Mouse (Mus musculus) C2C12 (cell line): Measurements from ENCODE around the gene Pard6b. TPM values are rescaled to one million over a fixed set of nuclear protein-coding genes. Genes with fewer than 3 reads are reported as not detected.
"Not testable (repeated sequence)": the region's sequence is repeated elsewhere in the genome, so short reads cannot be mapped to it uniquely, and the experiment has no call there.

Experiments
- H3K27me3 ChIP-seq: one replicate; pipeline ENCODE4 v1.6.1; 2011; ENCODE audit not compliant: control insufficient read depth, insufficient read depth, insufficient read length
- H3K36me3 ChIP-seq: one replicate; pipeline ENCODE4 v1.6.1; 2011; ENCODE audit not compliant: control insufficient read depth, insufficient read depth
- H3K4me3 ChIP-seq: one replicate; pipeline ENCODE4 v1.5.1; 2011; ENCODE audit warnings: mild to moderate bottlenecking, control low read depth; ENCODE audit not compliant: poor library complexity, insufficient read depth, severe bottlenecking
- H3K79me2 ChIP-seq: one replicate; pipeline ENCODE4 v1.6.1; 2011; ENCODE audit not compliant: control insufficient read depth, insufficient read depth
- H3K79me3 ChIP-seq: one replicate; pipeline ENCODE4 v1.6.1; 2011; ENCODE audit warnings: low read depth, control low read depth
- H3ac ChIP-seq: one replicate; pipeline ENCODE3; 2011; ENCODE audit warnings: low read depth; ENCODE audit not compliant: control insufficient read depth, insufficient read length
- CEBPB ChIP-seq: IDR thresholded peaks from one replicate; pipeline ENCODE4 v1.6.1; 2011; ENCODE audit warnings: low read depth, mild to moderate bottlenecking, control low read depth, moderate library complexity
- CTCF ChIP-seq: IDR thresholded peaks from one replicate; pipeline ENCODE4 v1.5.1; 2011; ENCODE audit not compliant: control insufficient read depth, insufficient read depth, insufficient read length
- FOSL1 ChIP-seq: IDR thresholded peaks from one replicate; pipeline ENCODE4 v1.8.0; 2011; ENCODE audit warnings: mild to moderate bottlenecking, low read length; ENCODE audit not compliant: poor library complexity, insufficient read depth, severe bottlenecking
- MAX ChIP-seq: IDR thresholded peaks from one replicate; pipeline ENCODE4 v1.6.1; 2011; ENCODE audit warnings: mild to moderate bottlenecking, control low read depth
- MYOD1 ChIP-seq: IDR thresholded peaks from one replicate; pipeline ENCODE4 v1.6.1; 2011; ENCODE audit warnings: low read depth; ENCODE audit not compliant: control insufficient read depth, insufficient read length
- MYOG ChIP-seq: IDR thresholded peaks from one replicate; pipeline ENCODE4 v1.6.1; 2011; ENCODE audit not compliant: control insufficient read depth, insufficient read length; ENCODE audit errors: extremely low read depth
- USF1 ChIP-seq: IDR thresholded peaks from one replicate; pipeline ENCODE4 v1.6.1; 2011; ENCODE audit warnings: low read depth, mild to moderate bottlenecking, control low read depth, moderate library complexity
- polyA plus RNA-seq: library from polyadenylated mRNA; unstranded; fragments of >200 nt; fragmentation: generic; extraction: Trizol; gene quantifications from one replicate; pipeline ENCODE4 v1.2.1, GENCODE M21; 2012; ENCODE audit warnings: missing spikeins

The Pard6b gene
- polyA plus RNA-seq, 1 experiment, result 0.33 TPM

- Histone ChIP-seq H3K36me3 (no peaks in the 10 kb centered on the region), H3K4me3 (no peak overlapping the region), H3K27me3 (no peaks in the 10 kb centered on the region), H3K79me3 (no peaks in the 10 kb centered on the region), H3ac (no peak overlapping the region), H3K79me2 (no peaks in the 10 kb centered on the region)
- TF ChIP-seq MYOD1 (no peak), FOSL1 (no peak), CTCF (no peak), MAX (no peak), USF1 (no peak), MYOG (no peak), CEBPB (no peak)
Measured at GRCm38 (mm10) chr2:168105271-168105670, 24.5 kb downstream of the Pard6b start.

DNA sequence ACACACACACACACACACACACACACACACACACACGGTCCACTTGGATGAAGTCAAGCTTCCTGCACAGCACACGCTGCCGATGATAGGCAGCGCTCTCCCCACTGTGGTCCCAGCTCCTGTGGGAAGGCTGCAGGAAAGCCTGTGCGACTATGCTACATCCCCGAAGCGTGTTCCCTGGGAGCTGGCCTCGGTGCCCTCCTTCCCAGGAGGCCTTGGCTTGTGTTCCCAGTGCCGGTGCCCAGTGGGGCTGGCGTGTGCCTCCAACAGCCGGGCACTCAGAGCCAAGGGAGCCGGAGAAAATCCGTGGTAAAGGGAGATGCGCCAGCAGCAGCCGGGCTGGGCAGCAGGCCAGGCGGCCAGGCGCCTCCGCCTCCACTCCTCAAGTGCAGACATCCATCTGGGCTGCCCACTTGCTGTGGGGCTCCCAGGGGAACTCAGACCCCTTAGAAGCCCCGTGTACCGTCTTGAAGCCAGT is 25.9 kb downstream of the Pard6b start:
- no peaks in the 10 kb centered on the region for H3K79me2 ChIP-seq
- no peak for TF ChIP-seq MAX
- no peak for TF ChIP-seq FOSL1
- no peak for TF ChIP-seq MYOD1
- TF ChIP-seq CTCF, result no peak
- no peak for TF ChIP-seq MYOG
- no peak for TF ChIP-seq CEBPB
- H3K36me3 ChIP-seq, result no peaks in the 10 kb centered on the region
- H3K4me3 ChIP-seq, result no peak overlapping the region
- H3K27me3 ChIP-seq, result no peaks in the 10 kb centered on the region
- no peaks in the 10 kb centered on the region for H3K79me3 ChIP-seq
- peak overlapping the region; percentile 44 for H3ac ChIP-seq

DNA sequence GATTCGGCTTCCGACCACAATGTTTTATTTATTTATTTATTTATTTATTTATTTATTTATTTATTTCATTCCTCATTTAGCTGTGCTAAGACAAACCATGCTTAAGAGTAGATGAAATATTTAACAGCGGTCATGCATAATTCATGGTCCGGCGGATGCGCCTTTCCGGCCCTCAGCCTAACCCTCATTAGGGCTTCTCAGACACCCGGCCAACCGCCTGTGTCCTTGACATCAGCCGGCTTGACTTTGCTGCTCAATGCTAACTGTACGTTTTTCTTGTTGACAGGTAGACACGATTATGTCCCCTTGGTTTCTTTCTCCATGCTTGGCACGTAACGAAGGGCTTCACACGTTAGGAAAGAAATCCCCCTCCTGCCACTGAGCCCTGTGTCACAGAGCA is 26.6 kb downstream of the Pard6b start:
- no peaks in the 10 kb centered on the region for H3K36me3 ChIP-seq
- H3ac ChIP-seq, result no peak overlapping the region
- H3K4me3 ChIP-seq, result no peak overlapping the region
- TF ChIP-seq MYOD1 (no peak), MYOG (no peak), CEBPB (no peak)
- no peaks in the 10 kb centered on the region for H3K79me3 ChIP-seq
- no peaks in the 10 kb centered on the region for H3K27me3 ChIP-seq
- no peaks in the 10 kb centered on the region for H3K79me2 ChIP-seq

- not testable (repeated sequence) for H3K4me3 ChIP-seq, H3K27me3 ChIP-seq, H3ac ChIP-seq, H3K79me3 ChIP-seq, H3K79me2 ChIP-seq, H3K36me3 ChIP-seq
Measured at GRCm38 (mm10) chr2:168107901-168108300, 27.1 kb downstream of the Pard6b start.

GRCm38 (mm10) chr2:168111902-168112301 is 31.1 kb downstream of the Pard6b start:
- Histone ChIP-seq H3K36me3 (no peaks in the 10 kb centered on the region), H3K79me3 (no peaks in the 10 kb centered on the region), H3K27me3 (no peaks in the 10 kb centered on the region), H3K4me3 (no peak overlapping the region), H3ac (no peak overlapping the region), H3K79me2 (no peaks in the 10 kb centered on the region)
- TF ChIP-seq MYOD1 (no peak), FOSL1 (no peak), USF1 (no peak), CTCF (peak; percentile 72), CEBPB (no peak), MYOG (no peak), MAX (no peak)

DNA sequence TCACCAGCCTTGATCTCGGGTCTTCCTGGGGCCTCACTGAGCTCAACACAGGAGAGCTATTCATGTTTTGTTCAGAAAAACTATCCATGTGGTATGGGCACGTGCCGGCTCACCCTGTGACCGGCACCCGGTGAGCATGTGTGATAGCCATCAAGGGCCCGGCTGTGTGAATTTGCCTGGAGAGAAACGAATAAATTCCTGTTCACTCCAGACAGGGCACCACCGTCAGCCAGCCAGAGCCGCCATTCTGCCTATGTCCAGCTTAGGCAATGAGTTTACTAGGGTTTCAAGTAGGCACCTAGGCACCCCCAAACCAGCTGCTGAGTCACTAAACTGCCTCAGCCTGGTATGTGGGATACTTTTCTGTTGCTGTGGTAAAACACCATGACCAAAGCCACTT is 32.5 kb downstream of the Pard6b start:
- TF ChIP-seq MAX (no peak), MYOG (no peak), CTCF (no peak), FOSL1 (no peak), MYOD1 (no peak), USF1 (no peak), CEBPB (no peak)
- no peaks in the 10 kb centered on the region for H3K36me3 ChIP-seq
- H3ac ChIP-seq, result no peak overlapping the region
- no peaks in the 10 kb centered on the region for H3K27me3 ChIP-seq
- no peaks in the 10 kb centered on the region for H3K79me3 ChIP-seq
- no peaks in the 10 kb centered on the region for H3K79me2 ChIP-seq
- no peak overlapping the region for H3K4me3 ChIP-seq
